11 mouse cellular contexts compared by ENCODE assay signal in genomic region chr16:30511563-30512340, GRCm38 (mm10). TPM values are rescaled to one million over a fixed set of nuclear protein-coding genes. Genes with fewer than 3 reads are reported as not detected.
DNase-seq lines count a peak whose midpoint lies in the region; ATAC-seq and TF ChIP-seq lines count a peak whose summit lies in the region.
"Had no signal": no experiment of that assay in that cellular context is flagged by ENCODE, and none has a peak within 500 bp of the region (broad histone marks: within the 10 kb centered on the region; RNA-seq: fewer than 3 reads in every experiment).

No protein-coding gene starts in this region.

- peak overlapping the region; percentile 78 for H3K4me2 ChIP-seq in heart, postnatal 0 days (ENCODE audit: low read depth, low read length)
- peak overlapping the region; percentile 69 for H3K4me2 ChIP-seq in hindbrain, embryonic 16.5 days (ENCODE audit: low read length)
- H3K4me2 ChIP-seq in midbrain, embryonic 13.5 days (replicated peaks) = peak overlapping the region; percentile 63

- DNase-seq in heart, postnatal 0 days (ENCODE audit: low spot score) = no peak
- no peak for DNase-seq in heart, adult 8-10 months (ENCODE audit: low spot score)
- no peak for DNase-seq in right cerebral cortex, postnatal 36 days (ENCODE audit: low spot score in 2 of 2)
- DNase-seq in left cerebral cortex, postnatal 14 days (ENCODE audit: low spot score in 2 of 2) = no peak
- no peak for DNase-seq in left cerebral cortex, adult 18-20 months (ENCODE audit: low spot score in 2 of 2)
- DNase-seq: cerebellum, adult 9-11 months; lung, postnatal 4 days had no signal

- ATAC-seq in heart, postnatal 0 days (ENCODE audit: insufficient read depth, low read depth) = no peak
- no peak for ATAC-seq in hindbrain, embryonic 16.5 days
- no peak for ATAC-seq in midbrain, embryonic 13.5 days

- no peak for TF ChIP-seq CTCF in heart, postnatal 0 days (IDR thresholded peaks at IDR 0.05; ENCODE audit: low read depth)

- intact Hi-C loops in left cerebral cortex, postnatal 14 days (cut with DNase I) = no loop called here

- no peak for TF ChIP-seq EP300 in heart, postnatal 0 days (IDR thresholded peaks at IDR 0.05; ENCODE audit: low read depth)

- WGBS in heart, postnatal 0 days = 78% methylated on average over 13 of the region's 13 CpGs
- WGBS in hindbrain, embryonic 16.5 days = 83% methylated on average over 13 of the region's 13 CpGs
- 81% methylated on average over 13 of the region's 13 CpGs for WGBS in midbrain, embryonic 13.5 days

- peak overlapping the region; percentile 97 for H3K27ac ChIP-seq in heart, postnatal 0 days (ENCODE audit: low read depth)
- peak overlapping the region; percentile 96 for H3K27ac ChIP-seq in brown adipose tissue, adult 24 weeks (replicated peaks; ENCODE audit: low read depth, low read length)
- H3K27ac ChIP-seq in hindbrain, embryonic 16.5 days (ENCODE audit: low read depth, low read length) = no peak overlapping the region
- H3K27ac ChIP-seq in midbrain, embryonic 13.5 days = 0 out of 2 replicates have a peak overlapping the region, but pooled peaks have one; percentile 95

- no peaks in the 10 kb centered on the region; the same call in 1 of the 2 replicates for H3K27me3 ChIP-seq in heart, postnatal 0 days (ENCODE audit: control insufficient read depth, insufficient read depth, low read length)
- H3K27me3 ChIP-seq in hindbrain, embryonic 16.5 days (replicated peaks; ENCODE audit: control insufficient read depth, insufficient read depth, low read length) = no peaks in the 10 kb centered on the region
- H3K27me3 ChIP-seq in midbrain, embryonic 13.5 days = no peaks in the 10 kb centered on the region

- H3K9ac ChIP-seq in heart, postnatal 0 days (replicated peaks; ENCODE audit: low read depth, low read length) = 0 out of 2 replicates have a peak overlapping the region, but pooled peaks have one; percentile 81
- peak overlapping the region; percentile 84 for H3K9ac ChIP-seq in hindbrain, embryonic 16.5 days (ENCODE audit: low read depth, low read length)
- peak overlapping the region; percentile 83 for H3K9ac ChIP-seq in midbrain, embryonic 13.5 days (replicated peaks)

- H3K36me3 ChIP-seq in heart, postnatal 0 days (replicated peaks; ENCODE audit: control insufficient read depth, insufficient read depth, low read length) = 0 out of 2 replicates have a peak, but pooled peaks cover 9% of the 10 kb centered on the region
- H3K36me3 ChIP-seq in hindbrain, embryonic 16.5 days (ENCODE audit: control insufficient read depth, insufficient read depth, low read length) = peaks cover 15% of the 10 kb centered on the region
- H3K36me3 ChIP-seq in midbrain, embryonic 13.5 days = peaks cover 30% of the 10 kb centered on the region

- no peaks in the 10 kb centered on the region for H3K9me3 ChIP-seq in heart, postnatal 0 days (replicated peaks; ENCODE audit: control insufficient read depth, low read length)
- no peaks in the 10 kb centered on the region for H3K9me3 ChIP-seq in hindbrain, embryonic 16.5 days (ENCODE audit: control insufficient read depth, low read length)
- no peaks in the 10 kb centered on the region for H3K9me3 ChIP-seq in midbrain, embryonic 13.5 days
- H3K9me3 ChIP-seq: G1E had no signal

- H3K4me3 ChIP-seq in heart, postnatal 0 days (ENCODE audit: low read depth, low read length) = peak overlapping the region; percentile 67
- peak overlapping the region; percentile 85; the same call in 1 of the 2 replicates for H3K4me3 ChIP-seq in brown adipose tissue, adult 24 weeks (ENCODE audit: insufficient read depth, low read depth, low read length)
- no peak overlapping the region; the same call in 1 of the 2 replicates for H3K4me3 ChIP-seq in hindbrain, embryonic 16.5 days (ENCODE audit: low read length)
- H3K4me3 ChIP-seq in midbrain, embryonic 13.5 days (replicated peaks) = peak overlapping the region; percentile 69

- peaks cover 36% of the 10 kb centered on the region for H3K4me1 ChIP-seq in heart, postnatal 0 days (ENCODE audit: control insufficient read depth, insufficient read depth)
- peaks cover 22% of the 10 kb centered on the region for H3K4me1 ChIP-seq in brown adipose tissue, adult 24 weeks (ENCODE audit: control insufficient read depth, insufficient read depth, insufficient read length, low read length)
- peaks cover 19% of the 10 kb centered on the region for H3K4me1 ChIP-seq in hindbrain, embryonic 16.5 days (ENCODE audit: control insufficient read depth, insufficient read depth, low read depth, low read length)
- peaks cover 29% of the 10 kb centered on the region for H3K4me1 ChIP-seq in midbrain, embryonic 13.5 days (replicated peaks)

RNA-seq across cellular contexts. Expression of gene Tmem44, which starts 38.9 kb away (rescaled TPM):
- total RNA-seq in heart, postnatal 0 days (2014; rRNA removed; ENCODE audit: low replicate concordance) = 31.1 and 33.5 TPM in 2 replicates
- polyA plus RNA-seq in heart, postnatal 0 days (2015; fragmentation: Nextera tagmentation; extraction: Ambion mirVana) = 11.8 and 14.6 TPM in 2 replicates
- 1 to 10 TPM; 4.1 to 7.0 (median 5.2) TPM for total RNA-seq in heart, adult 8-10 months (2022)
- 1.3 and 2.6 TPM in 2 replicates for polyA plus RNA-seq in brown adipose tissue, adult 24 weeks (2012; ENCODE audit: insufficient read depth, insufficient read length, missing spikeins)
- polyA plus RNA-seq in hindbrain, embryonic 16.5 days (2015; fragmentation: Nextera tagmentation; extraction: Ambion mirVana) = 67.5 and 72.3 TPM in 2 replicates
- polyA plus RNA-seq in midbrain, embryonic 13.5 days (2015; fragmentation: Nextera tagmentation; extraction: Ambion mirVana) = 70.9 and 73.1 TPM in 2 replicates
- total RNA-seq in left cerebral cortex, postnatal 14 days (2021) = 10 to 100 TPM; 70.1 to 76.4 TPM
- total RNA-seq in left cerebral cortex, adult 18-20 months (2021) = 10 to 100 TPM; 60.4 to 64.9 TPM
